Mouse (Mus musculus): ENCODE measurements around the gene Shd.

GRCm38 (mm10) chr17:55949400-55949799 lies 20.9 kb upstream of the Shd start, which contains the start of gene Zfp119b:
- no peak for TF ChIP-seq CTCF (IDR thresholded peaks at IDR 0.05; ENCODE audit: low read depth, low read length)
- TF ChIP-seq POLR2A (IDR thresholded peaks at IDR 0.05; ENCODE audit: insufficient read depth, low read length): no peak

All from ES-Bruce4 (cell line).